Mouse (Mus musculus): ENCODE measurements around the gene Ifi206. TPM values are rescaled to one million over a fixed set of nuclear protein-coding genes. Genes with fewer than 3 reads are reported as not detected.
"Not testable (repeated sequence)": the region's sequence is repeated elsewhere in the genome, so short reads cannot be mapped to it uniquely, and the experiment has no call there.

The Ifi206 gene
- 0.13 and 0.15 TPM in 2 replicates for polyA plus RNA-seq (2015; fragmentation: Nextera tagmentation; extraction: Ambion mirVana)

GRCm38 (mm10) chr1:173490812-173491480 is at the start of gene Ifi206:
Ifi206 (minus strand) TSS chr1:173491041.
- H3K36me3 ChIP-seq (ENCODE audit: control insufficient read depth, insufficient read depth, low read length); H3K9me3 ChIP-seq (ENCODE audit: control insufficient read depth, low read length); DNase-seq (ENCODE audit: low spot score); H3K4me3 ChIP-seq (ENCODE audit: low read depth, low read length); H3K27me3 ChIP-seq (ENCODE audit: control insufficient read depth, insufficient read depth, low read length); ATAC-seq (ENCODE audit: low FRiP score, low TSS enrichment); H3K4me1 ChIP-seq (replicated peaks; ENCODE audit: control insufficient read depth, insufficient read depth); H3K27ac ChIP-seq (replicated peaks); H3K9ac ChIP-seq (ENCODE audit: low read length); H3K4me2 ChIP-seq (replicated peaks; ENCODE audit: low read depth): not testable (repeated sequence)
- 66% methylated on average over 3 of the region's 3 CpGs for WGBS

GRCm38 (mm10) chr1:173535791-173536190 is 45.0 kb upstream of the Ifi206 start, which contains the start of gene Ifi214:
Ifi214 (minus strand) TSS chr1:173535957.
- not testable (repeated sequence) for H3K27me3 ChIP-seq (ENCODE audit: control insufficient read depth, insufficient read depth, low read length); DNase-seq (ENCODE audit: low spot score); H3K9me3 ChIP-seq (ENCODE audit: control insufficient read depth, low read length); H3K4me3 ChIP-seq (ENCODE audit: low read depth, low read length); H3K4me2 ChIP-seq (replicated peaks; ENCODE audit: low read depth); H3K9ac ChIP-seq (ENCODE audit: low read length); ATAC-seq (ENCODE audit: low FRiP score, low TSS enrichment); H3K4me1 ChIP-seq (replicated peaks; ENCODE audit: control insufficient read depth, insufficient read depth); H3K36me3 ChIP-seq (ENCODE audit: control insufficient read depth, insufficient read depth, low read length); H3K27ac ChIP-seq (replicated peaks)
- WGBS: 87% methylated on average over 3 of the region's 3 CpGs

- no peak for DNase-seq (ENCODE audit: low spot score)
- Histone ChIP-seq H3K27ac (replicated peaks) (no peak overlapping the region), H3K27me3 (ENCODE audit: control insufficient read depth, insufficient read depth, low read length) (no peaks in the 10 kb centered on the region), H3K4me1 (replicated peaks; ENCODE audit: control insufficient read depth, insufficient read depth) (no peaks in the 10 kb centered on the region), H3K4me2 (replicated peaks; ENCODE audit: low read depth) (no peak overlapping the region), H3K4me3 (ENCODE audit: low read depth, low read length) (no peak overlapping the region), H3K9ac (ENCODE audit: low read length) (no peak overlapping the region), H3K9me3 (ENCODE audit: control insufficient read depth, low read length) (no peaks in the 10 kb centered on the region), H3K36me3 (ENCODE audit: control insufficient read depth, insufficient read depth, low read length) (no peaks in the 10 kb centered on the region)
- ATAC-seq (ENCODE audit: low FRiP score, low TSS enrichment): no peak
- TF ChIP-seq EP300 (optimal IDR thresholded peaks at IDR 0.05) (no peak), CTCF (IDR thresholded peaks at IDR 0.05; ENCODE audit: low read depth) (no peak)
Measured at GRCm38 (mm10) chr1:173521452-173521851, 30.6 kb upstream of the Ifi206 start.

DNA sequence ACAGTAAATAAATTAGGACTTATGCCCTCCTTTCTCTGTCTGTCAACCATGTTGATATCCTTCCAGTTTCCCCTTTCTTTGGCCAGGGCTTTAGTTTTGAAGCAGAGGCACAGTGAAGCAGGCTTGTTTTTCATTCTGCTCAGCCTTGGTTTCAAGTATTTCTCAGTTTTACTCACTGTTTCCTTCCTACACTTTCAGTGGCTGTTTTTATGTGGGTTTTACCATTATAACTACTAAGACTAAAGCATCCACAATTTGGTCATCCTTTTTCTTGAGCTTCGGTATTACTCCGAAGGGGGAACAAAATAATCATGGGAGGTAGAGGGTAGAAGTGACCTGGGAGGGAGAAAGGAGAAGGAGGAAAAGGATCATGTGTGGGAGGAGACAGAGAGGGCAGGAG is 19.8 kb upstream of the Ifi206 start:
- 96% methylated on average over 2 of the region's 2 CpGs for WGBS
- ATAC-seq (ENCODE audit: low FRiP score, low TSS enrichment); DNase-seq (ENCODE audit: low spot score): not testable (repeated sequence)

DNA sequence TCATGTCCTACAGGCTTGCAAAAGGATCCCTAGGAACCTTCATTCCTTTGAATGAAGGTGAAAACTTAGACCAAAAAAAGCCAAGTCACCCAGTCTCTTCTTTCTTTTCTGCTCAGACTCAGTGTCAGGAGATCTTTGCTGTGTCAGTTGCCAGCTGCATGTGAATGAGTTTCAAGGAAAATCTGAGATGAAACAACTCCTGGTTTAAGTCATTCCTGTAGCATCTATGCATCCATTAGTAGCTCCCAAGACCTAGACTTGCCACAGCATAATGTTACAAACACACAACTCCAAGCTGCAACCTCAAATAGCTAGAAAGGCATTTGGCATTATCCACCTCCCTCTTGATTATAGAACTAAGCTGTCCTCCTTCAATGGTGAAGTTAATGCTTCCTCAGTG is 642 bp upstream of the Ifi206 start:
- not testable (repeated sequence) for DNase-seq (ENCODE audit: low spot score); H3K4me2 ChIP-seq (replicated peaks; ENCODE audit: low read depth); H3K4me1 ChIP-seq (replicated peaks; ENCODE audit: control insufficient read depth, insufficient read depth); H3K9ac ChIP-seq (ENCODE audit: low read length); H3K9me3 ChIP-seq (ENCODE audit: control insufficient read depth, low read length); H3K36me3 ChIP-seq (ENCODE audit: control insufficient read depth, insufficient read depth, low read length); H3K27me3 ChIP-seq (ENCODE audit: control insufficient read depth, insufficient read depth, low read length); H3K4me3 ChIP-seq (ENCODE audit: low read depth, low read length); H3K27ac ChIP-seq (replicated peaks); ATAC-seq (ENCODE audit: low FRiP score, low TSS enrichment)

More for the DNA sequence above, 19.8 kb upstream of the Ifi206 start:
- not testable (repeated sequence) for H3K27ac ChIP-seq (replicated peaks); H3K27me3 ChIP-seq (ENCODE audit: control insufficient read depth, insufficient read depth, low read length); H3K4me2 ChIP-seq (replicated peaks; ENCODE audit: low read depth); H3K36me3 ChIP-seq (ENCODE audit: control insufficient read depth, insufficient read depth, low read length); H3K9ac ChIP-seq (ENCODE audit: low read length); H3K4me1 ChIP-seq (replicated peaks; ENCODE audit: control insufficient read depth, insufficient read depth); H3K4me3 ChIP-seq (ENCODE audit: low read depth, low read length); H3K9me3 ChIP-seq (ENCODE audit: control insufficient read depth, low read length)

- not testable (repeated sequence) for H3K4me3 ChIP-seq (ENCODE audit: low read depth, low read length); H3K4me2 ChIP-seq (replicated peaks; ENCODE audit: low read depth); DNase-seq (ENCODE audit: low spot score); H3K9me3 ChIP-seq (ENCODE audit: control insufficient read depth, low read length); H3K27ac ChIP-seq (replicated peaks); ATAC-seq (ENCODE audit: low FRiP score, low TSS enrichment); H3K4me1 ChIP-seq (replicated peaks; ENCODE audit: control insufficient read depth, insufficient read depth); H3K36me3 ChIP-seq (ENCODE audit: control insufficient read depth, insufficient read depth, low read length); H3K9ac ChIP-seq (ENCODE audit: low read length); H3K27me3 ChIP-seq (ENCODE audit: control insufficient read depth, insufficient read depth, low read length)
- 73% methylated on average over 3 of the region's 3 CpGs for WGBS
Measured at GRCm38 (mm10) chr1:173481182-173481574, 9.7 kb downstream of the Ifi206 start.

DNA sequence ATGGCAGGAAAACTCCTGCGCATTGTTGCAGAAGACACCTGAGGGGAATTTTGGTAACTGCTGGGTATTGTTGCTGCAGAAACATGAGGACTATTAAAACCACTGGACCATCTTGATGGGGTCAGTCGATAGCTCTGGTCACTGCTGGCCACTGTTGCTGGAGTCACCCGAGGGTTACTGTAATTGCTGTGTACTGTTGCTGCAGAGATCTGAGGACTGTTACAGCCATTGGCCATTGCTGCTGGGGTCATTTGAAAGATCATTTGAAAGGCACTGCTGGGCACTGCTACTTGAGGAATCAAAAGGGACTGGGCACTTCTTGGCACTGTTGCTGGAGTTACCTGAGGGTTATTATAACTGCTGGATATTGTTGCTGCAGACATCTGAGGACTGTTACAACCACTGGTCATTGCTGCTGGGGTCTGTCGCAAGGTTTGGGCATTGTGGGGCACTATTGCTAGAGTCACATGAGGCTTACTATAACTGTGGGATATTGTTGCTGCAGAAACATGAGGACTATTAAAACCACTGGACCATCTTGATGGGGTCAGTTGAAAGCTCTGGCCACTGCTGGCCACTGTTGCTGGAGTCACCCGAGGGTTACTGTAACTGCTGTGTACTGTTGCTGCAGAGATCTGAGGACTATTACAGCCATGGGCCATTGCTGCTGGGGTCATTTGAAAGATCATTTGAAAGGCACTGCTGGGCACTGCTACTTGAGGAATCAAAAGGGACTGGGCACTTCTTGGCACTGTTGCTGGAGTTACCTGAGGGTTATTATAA is 10.3 kb downstream of the Ifi206 start:
- not testable (repeated sequence) for H3K4me3 ChIP-seq (ENCODE audit: low read depth, low read length); H3K27me3 ChIP-seq (ENCODE audit: control insufficient read depth, insufficient read depth, low read length); H3K4me2 ChIP-seq (replicated peaks; ENCODE audit: low read depth); H3K36me3 ChIP-seq (ENCODE audit: control insufficient read depth, insufficient read depth, low read length); DNase-seq (ENCODE audit: low spot score); H3K27ac ChIP-seq (replicated peaks); H3K4me1 ChIP-seq (replicated peaks; ENCODE audit: control insufficient read depth, insufficient read depth); H3K9me3 ChIP-seq (ENCODE audit: control insufficient read depth, low read length); H3K9ac ChIP-seq (ENCODE audit: low read length); ATAC-seq (ENCODE audit: low FRiP score, low TSS enrichment)
- WGBS: 83% methylated on average over 5 of the region's 5 CpGs
